Mouse (Mus musculus) embryo, embryonic 9.5 days (tissue): ENCODE measurements around the gene Gm33815.
"Not testable (repeated sequence)": the region's sequence is repeated elsewhere in the genome, so short reads cannot be mapped to it uniquely, and the experiment has no call there.

ENCODE experiments used
- DNase-seq: peaks from one replicate; pipeline ENCODE4 v3.0.0-alpha.2; 2017; ENCODE audit errors: extremely low spot score

Gene Gm33815

DNA sequence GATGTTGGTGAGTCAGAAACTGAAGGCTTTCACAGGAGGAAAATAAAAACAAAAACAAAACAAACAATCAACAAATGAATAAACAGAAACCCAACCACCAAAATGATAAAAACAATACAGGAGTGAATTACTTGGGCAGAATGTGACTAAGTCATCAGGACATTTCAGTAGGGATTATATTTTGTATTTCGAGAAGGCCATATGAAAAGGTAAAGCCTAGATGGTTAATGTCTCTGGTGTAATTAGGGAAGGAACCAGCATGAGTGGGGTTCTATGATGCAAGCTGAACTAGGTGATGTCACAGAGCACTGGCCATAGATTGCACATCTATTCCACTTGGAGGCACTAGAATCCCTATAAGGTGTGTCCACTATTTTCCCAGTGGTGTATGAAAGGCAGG, at the start of gene Gm33815:
Gene Gm33815 (plus strand): TSS at position 301 of the 400 bp plus-strand sequence.
- not testable (repeated sequence) for DNase-seq
